Mouse (Mus musculus): ENCODE results near the gene Kif24.

The Kif24 gene

GRCm38 (mm10) chr4:41340912-41341550 lies 123.7 kb downstream of the Kif24 start:
- no peak for DNase-seq
